Mouse (Mus musculus) intestine, embryonic 14.5 days (tissue): ENCODE results near the gene Pate2. TPM values are rescaled to one million over a fixed set of nuclear protein-coding genes. Genes with fewer than 3 reads are reported as not detected.

Experiments used
- ATAC-seq: fragments of 200-750 bp; cut with Nextera tagmentation; replicated peaks from 2 replicates; pipeline ENCODE4 v1.8.0; 2017; ENCODE audit warnings: low read depth, moderate number of reproducible peaks, moderate TSS enrichment, moderate library complexity; ENCODE audit not compliant: low FRiP score, low TSS enrichment
- DNase-seq: peaks from one replicate; pipeline ENCODE4 v3.0.0-alpha.2; 2018; ENCODE audit warnings: low spot score
- H3K27ac ChIP-seq: fragments of 300-500 bp; sonication (generic); 2 replicates; pipeline ENCODE4 v1.5.1; 2014; ENCODE audit warnings: low read depth, mild to moderate bottlenecking, control low read depth
- H3K27me3 ChIP-seq: fragments of 300-500 bp; sonication (generic); replicated peaks from 2 replicates; pipeline ENCODE4 v1.6.1; 2014; ENCODE audit warnings: low read length, control low read depth; ENCODE audit not compliant: control insufficient read depth, insufficient read depth
- H3K36me3 ChIP-seq: fragments of 300-500 bp; sonication (generic); 2 replicates; pipeline ENCODE4 v1.6.1; 2014; ENCODE audit warnings: low read length, control low read depth; ENCODE audit not compliant: control insufficient read depth, insufficient read depth
- H3K4me1 ChIP-seq: fragments of 300-500 bp; sonication (generic); replicated peaks from 2 replicates; pipeline ENCODE4 v1.6.1; 2014; ENCODE audit warnings: low read length, control low read depth, mixed read lengths; ENCODE audit not compliant: control insufficient read depth, insufficient read depth
- H3K4me2 ChIP-seq: fragments of 300-500 bp; sonication (generic); 2 replicates; pipeline ENCODE4 v1.6.1; 2014; ENCODE audit warnings: low read length
- H3K4me3 ChIP-seq: fragments of 300-500 bp; sonication (generic); 2 replicates; pipeline ENCODE4 v1.5.1; 2014; ENCODE audit warnings: low read depth, low read length, control low read depth, mixed read lengths
- H3K9ac ChIP-seq: fragments of 300-500 bp; sonication (generic); 2 replicates; pipeline ENCODE4 v1.6.1; 2014; ENCODE audit warnings: mild to moderate bottlenecking, low read length
- H3K9me3 ChIP-seq: fragments of 300-500 bp; sonication (generic); 2 replicates; pipeline ENCODE4 v1.6.1; 2016; ENCODE audit warnings: low read length, control low read depth; ENCODE audit not compliant: control insufficient read depth
- WGBS: fragments of 180-500 bp; shearing (Covaris S2); extraction: QIAGEN DNeasy Blood & Tissue Kit; methylation state at CpG from one replicate; pipeline ENCODE4 v1.1.7; 2014; 5-methylcytosine and 5-hydroxymethylcytosine counted together
- polyA plus RNA-seq: library from polyadenylated mRNA; unstranded; fragments of >200 nt; fragmentation: Nextera tagmentation; extraction: Ambion mirVana; gene quantifications from 2 replicates; pipeline ENCODE4 v1.2.1, GENCODE M21; 2014

The Pate2 gene
- polyA plus RNA-seq, 1 experiment from 2014 or later = 0.43 TPM

DNA sequence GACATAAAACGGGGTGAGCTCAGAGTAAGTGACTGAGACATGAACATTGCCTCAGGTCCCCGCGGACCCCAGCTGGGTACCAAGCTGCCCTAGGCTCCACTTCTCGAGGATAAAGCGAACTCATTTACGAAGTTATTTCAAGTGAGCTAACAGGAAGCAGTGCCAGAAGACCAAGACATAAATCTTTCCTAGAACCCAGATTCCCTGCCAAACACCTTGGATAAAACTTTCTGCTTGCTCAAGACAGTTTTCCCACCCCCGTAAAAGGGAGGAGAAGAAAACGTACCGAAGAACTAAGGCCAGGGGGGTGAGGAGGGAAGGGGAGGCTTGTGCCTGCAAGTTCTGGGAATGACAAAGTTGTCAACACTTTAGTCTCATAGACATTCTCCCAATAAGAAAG is 36.8 kb upstream of the Pate2 start:
- H3K36me3 ChIP-seq = no peaks in the 10 kb centered on the region
- DNase-seq = no peak
- no peak for ATAC-seq
- WGBS = 45% methylated on average over 9 of the region's 9 CpGs
- H3K4me2 ChIP-seq = no peak overlapping the region
- H3K27me3 ChIP-seq = no peaks in the 10 kb centered on the region
- H3K4me3 ChIP-seq = no peak overlapping the region
- H3K27ac ChIP-seq = no peak overlapping the region
- H3K4me1 ChIP-seq = peaks cover 3% of the 10 kb centered on the region; the same call in 1 of the 2 replicates
- no peak overlapping the region for H3K9ac ChIP-seq
- H3K9me3 ChIP-seq = no peaks in the 10 kb centered on the region

DNA sequence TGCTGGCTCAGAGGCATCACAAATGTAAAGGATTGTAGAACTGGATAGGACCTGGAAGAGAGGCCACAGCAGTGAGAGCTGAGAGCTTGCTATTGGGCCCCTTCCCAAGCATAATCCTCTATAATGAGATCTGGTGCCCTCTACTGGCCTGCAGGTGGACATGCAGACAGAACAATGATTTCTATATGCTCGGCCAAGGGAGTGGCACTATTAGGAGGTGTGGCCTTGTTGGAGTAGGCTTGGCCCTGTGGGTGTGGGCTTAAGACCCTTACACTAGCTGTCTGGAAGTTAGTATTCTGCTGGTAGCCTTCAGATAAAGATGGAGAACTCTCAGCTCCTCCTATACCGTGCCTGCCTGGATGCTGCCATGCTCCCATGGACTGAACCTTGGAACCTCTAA is 35.0 kb upstream of the Pate2 start:
- WGBS = 12% methylated on average over 2 of the region's 2 CpGs
- Histone ChIP-seq H3K9me3 (no peaks in the 10 kb centered on the region), H3K9ac (no peak overlapping the region), H3K36me3 (no peaks in the 10 kb centered on the region), H3K27me3 (no peaks in the 10 kb centered on the region), H3K4me2 (no peak overlapping the region), H3K4me1 (no peaks in the 10 kb centered on the region), H3K4me3 (no peak overlapping the region), H3K27ac (no peak overlapping the region)
- peak; percentile 87 for ATAC-seq
- DNase-seq = peak; percentile 72

- no peak overlapping the region for H3K4me2 ChIP-seq
- H3K36me3 ChIP-seq = no peaks in the 10 kb centered on the region
- H3K4me3 ChIP-seq = no peak overlapping the region
- 81% methylated on average over 4 of the region's 4 CpGs for WGBS
- no peaks in the 10 kb centered on the region for H3K9me3 ChIP-seq
- ATAC-seq (no peak), DNase-seq (no peak)
- H3K27me3 ChIP-seq = no peaks in the 10 kb centered on the region
- no peak overlapping the region for H3K9ac ChIP-seq
- no peak overlapping the region for H3K27ac ChIP-seq
- no peaks in the 10 kb centered on the region for H3K4me1 ChIP-seq
These were observed 34.2 kb upstream of the Pate2 start for GRCm38 (mm10) chr9:35535876-35536275.

GRCm38 (mm10) chr9:35539001-35539750 is 30.9 kb upstream of the Pate2 start:
- Histone ChIP-seq H3K27ac (no peak overlapping the region), H3K4me1 (no peaks in the 10 kb centered on the region), H3K36me3 (no peaks in the 10 kb centered on the region), H3K27me3 (no peaks in the 10 kb centered on the region), H3K4me2 (no peak overlapping the region), H3K9ac (no peak overlapping the region), H3K4me3 (no peak overlapping the region), H3K9me3 (no peaks in the 10 kb centered on the region)
- no peak for ATAC-seq
- 74% methylated on average over 13 of the region's 13 CpGs for WGBS
- no peak for DNase-seq

DNA sequence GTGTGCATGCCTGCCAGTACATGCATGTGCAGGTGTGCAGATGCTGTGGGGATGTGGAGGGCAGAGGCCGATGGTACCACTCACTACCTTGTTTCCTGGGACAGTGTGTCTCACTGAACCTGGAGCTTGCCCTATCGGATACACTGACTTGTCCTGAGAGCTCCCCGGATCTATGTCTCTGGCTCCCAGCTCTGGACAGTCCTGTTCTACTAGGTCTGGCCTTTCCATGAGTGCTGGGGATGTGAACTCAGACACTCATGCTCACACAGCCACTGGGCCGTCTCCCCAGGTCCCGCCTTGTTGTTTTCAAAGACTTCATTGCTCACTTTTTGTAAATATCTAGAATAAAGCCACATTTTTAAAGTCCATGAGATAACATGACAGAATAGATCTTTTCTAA is 29.1 kb upstream of the Pate2 start:
- Histone ChIP-seq H3K4me2 (no peak overlapping the region), H3K9me3 (no peaks in the 10 kb centered on the region), H3K27ac (no peak overlapping the region), H3K36me3 (no peaks in the 10 kb centered on the region), H3K4me3 (no peak overlapping the region), H3K27me3 (no peaks in the 10 kb centered on the region), H3K4me1 (no peaks in the 10 kb centered on the region), H3K9ac (no peak overlapping the region)
- peak; percentile 45; the same call in 1 of the 2 replicates for ATAC-seq
- DNase-seq = no peak
- 86% methylated on average over 5 of the region's 5 CpGs for WGBS

DNA sequence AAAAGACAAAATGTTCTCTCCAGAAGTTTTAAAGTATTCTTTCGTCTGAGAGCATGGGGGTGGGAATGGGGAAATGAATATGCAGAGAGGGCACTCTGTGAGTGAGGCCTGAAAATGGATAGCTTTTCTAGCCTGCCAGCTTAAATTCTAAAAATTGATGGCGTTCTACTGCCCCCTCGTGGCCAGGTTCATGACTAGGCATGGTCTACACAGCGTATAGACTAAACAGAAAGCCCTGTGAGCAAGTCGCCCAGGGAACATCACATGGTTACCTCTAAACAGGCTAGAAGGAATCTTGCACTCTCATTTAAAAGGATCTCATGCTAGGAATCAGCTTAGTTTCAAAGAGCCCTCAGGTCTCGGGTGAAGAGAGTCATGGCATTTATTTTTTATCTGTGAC is 28.6 kb upstream of the Pate2 start:
- ATAC-seq (peak; percentile 79), DNase-seq (peak; percentile 96)
- no peak overlapping the region for H3K4me3 ChIP-seq
- no peaks in the 10 kb centered on the region for H3K27me3 ChIP-seq
- no peaks in the 10 kb centered on the region for H3K4me1 ChIP-seq
- WGBS = 9% methylated on average over 6 of the region's 6 CpGs
- H3K9ac ChIP-seq = no peak overlapping the region
- H3K9me3 ChIP-seq = no peaks in the 10 kb centered on the region
- no peak overlapping the region for H3K27ac ChIP-seq
- no peak overlapping the region for H3K4me2 ChIP-seq
- no peaks in the 10 kb centered on the region for H3K36me3 ChIP-seq

DNA sequence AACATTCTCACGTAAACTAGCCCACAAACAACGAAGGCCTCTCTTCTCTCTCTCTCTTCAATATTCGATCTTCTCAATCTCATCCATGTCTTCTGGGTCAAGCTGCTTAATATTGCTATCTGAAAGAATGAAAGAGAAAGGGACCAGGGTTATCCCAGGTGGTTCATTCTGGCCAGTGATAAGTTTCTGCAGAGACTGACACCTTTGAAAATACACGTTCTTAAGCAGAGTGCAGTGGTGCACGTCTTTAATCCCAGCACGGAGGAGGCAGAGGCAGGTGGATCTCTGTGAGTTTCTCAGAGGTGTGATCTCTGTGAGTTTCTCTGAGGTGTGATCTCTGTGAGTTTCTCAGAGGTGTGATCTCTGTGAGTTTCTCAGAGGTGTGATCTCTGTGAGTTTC is 28.1 kb upstream of the Pate2 start:
- WGBS = 71% methylated on average over 6 of the region's 6 CpGs

DNA sequence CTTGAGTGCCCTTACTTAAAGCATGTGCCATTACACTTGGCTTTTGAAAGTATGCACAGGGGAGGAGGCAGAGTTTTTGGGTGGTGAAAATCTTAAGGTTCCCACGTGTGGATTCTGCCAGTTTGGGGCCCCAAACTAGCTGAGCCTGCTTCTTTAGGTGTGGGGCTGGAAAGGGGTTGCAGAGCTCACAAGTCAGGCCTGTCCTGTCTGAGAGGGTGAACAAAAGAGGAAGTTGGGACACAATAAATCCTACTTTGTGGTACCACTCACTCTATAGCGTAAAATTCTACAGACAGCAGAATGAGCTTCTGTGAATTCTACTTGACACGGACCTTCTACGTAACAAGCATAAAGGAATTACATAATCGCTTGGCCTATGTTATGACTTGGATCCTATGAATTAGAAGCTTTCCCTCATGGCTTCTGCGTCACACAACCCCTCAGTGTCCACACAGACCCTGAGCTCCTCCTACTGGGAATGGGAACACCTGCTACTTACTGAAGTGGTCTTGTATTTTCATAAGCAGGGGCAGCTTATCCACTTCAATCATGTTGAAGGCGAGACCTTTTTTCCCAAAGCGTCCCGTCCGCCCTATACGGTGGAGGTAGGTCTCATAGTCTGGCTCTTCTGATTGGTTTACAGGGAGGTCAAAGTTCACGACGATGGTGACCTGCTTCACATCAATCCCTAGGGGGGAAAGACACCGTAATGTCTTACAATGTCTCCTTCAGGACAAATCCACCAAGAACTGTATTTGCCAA is 26.8 kb upstream of the Pate2 start:
- no peak overlapping the region for H3K4me2 ChIP-seq
- H3K4me1 ChIP-seq = no peaks in the 10 kb centered on the region
- H3K9me3 ChIP-seq = no peaks in the 10 kb centered on the region
- H3K27ac ChIP-seq = no peak overlapping the region
- no peaks in the 10 kb centered on the region for H3K36me3 ChIP-seq
- DNase-seq = peak; percentile 29
- no peak for ATAC-seq
- H3K4me3 ChIP-seq = no peak overlapping the region
- H3K9ac ChIP-seq = no peak overlapping the region
- no peaks in the 10 kb centered on the region for H3K27me3 ChIP-seq
- WGBS = 83% methylated on average over 14 of the region's 14 CpGs

More for the DNA sequence above, 28.1 kb upstream of the Pate2 start:
- Histone ChIP-seq H3K9me3 (no peaks in the 10 kb centered on the region), H3K36me3 (no peaks in the 10 kb centered on the region), H3K9ac (no peak overlapping the region), H3K27ac (no peak overlapping the region), H3K4me2 (no peak overlapping the region), H3K4me3 (no peak overlapping the region), H3K4me1 (no peaks in the 10 kb centered on the region), H3K27me3 (no peaks in the 10 kb centered on the region)
- DNase-seq (no peak), ATAC-seq (no peak)
